Mouse (Mus musculus) hindbrain, embryonic 11.5 days (tissue): ENCODE measurements around the gene Espl1. TPM values are rescaled to one million over a fixed set of nuclear protein-coding genes. Genes with fewer than 3 reads are reported as not detected.
A peak's percentile ranks its signal among the peaks of the same experiment; 100 is the strongest.

ENCODE experiments used
- ATAC-seq: fragments of 200-750 bp; cut with Nextera tagmentation; 2 replicates; pipeline ENCODE4 v1.8.0; 2017; ENCODE audit warnings: mild to moderate bottlenecking, moderate TSS enrichment, moderate library complexity; ENCODE audit not compliant: low FRiP score
- DNase-seq: peaks from one replicate; pipeline ENCODE4 v3.0.0-alpha.2; 2015; ENCODE audit warnings: low spot score
- H3K27ac ChIP-seq: fragments of 300-500 bp; sonication (generic); 2 replicates; pipeline ENCODE4 v1.5.1; 2014; ENCODE audit warnings: mild to moderate bottlenecking, low read depth, low read length
- H3K27me3 ChIP-seq: fragments of 300-500 bp; sonication (generic); 2 replicates; pipeline ENCODE4 v1.6.1; 2014; ENCODE audit warnings: mild to moderate bottlenecking, low read length, moderate library complexity, mixed read lengths; ENCODE audit not compliant: control insufficient read depth, insufficient read depth
- H3K36me3 ChIP-seq: fragments of 300-500 bp; sonication (generic); 2 replicates; pipeline ENCODE4 v1.6.1; 2014; ENCODE audit warnings: mild to moderate bottlenecking, low read length, moderate library complexity, mixed read lengths; ENCODE audit not compliant: control insufficient read depth, insufficient read depth
- H3K4me1 ChIP-seq: fragments of 300-500 bp; sonication (generic); replicated peaks from 2 replicates; pipeline ENCODE4 v1.6.1; 2014; ENCODE audit warnings: low read length, mixed read lengths; ENCODE audit not compliant: control insufficient read depth, insufficient read depth
- H3K4me2 ChIP-seq: fragments of 300-500 bp; sonication (generic); replicated peaks from 2 replicates; pipeline ENCODE4 v1.6.1; 2014; ENCODE audit warnings: mild to moderate bottlenecking, low read depth, low read length
- H3K4me3 ChIP-seq: fragments of 300-500 bp; sonication (generic); 2 replicates; pipeline ENCODE4 v1.5.1; 2014; ENCODE audit warnings: low read depth, low read length
- H3K9ac ChIP-seq: fragments of 300-500 bp; sonication (generic); 2 replicates; pipeline ENCODE4 v1.6.1; 2014; ENCODE audit warnings: low read depth, low read length
- H3K9me3 ChIP-seq: fragments of 300-500 bp; sonication (generic); 2 replicates; pipeline ENCODE4 v1.6.1; 2016; ENCODE audit warnings: low read length; ENCODE audit not compliant: control insufficient read depth
- WGBS: fragments of 180-500 bp; shearing (Covaris S2); extraction: QIAGEN DNeasy Blood & Tissue Kit; methylation state at CpG from one replicate; pipeline ENCODE4 v1.1.7; 2014; 5-methylcytosine and 5-hydroxymethylcytosine counted together
- polyA plus RNA-seq: library from polyadenylated mRNA; unstranded; fragments of >200 nt; fragmentation: Nextera tagmentation; extraction: Ambion mirVana; gene quantifications from 2 replicates; pipeline ENCODE4 v1.2.1, GENCODE M21; 2014

Gene Espl1
- polyA plus RNA-seq, 1 experiment from 2014 or later, result 21.8 TPM

DNA sequence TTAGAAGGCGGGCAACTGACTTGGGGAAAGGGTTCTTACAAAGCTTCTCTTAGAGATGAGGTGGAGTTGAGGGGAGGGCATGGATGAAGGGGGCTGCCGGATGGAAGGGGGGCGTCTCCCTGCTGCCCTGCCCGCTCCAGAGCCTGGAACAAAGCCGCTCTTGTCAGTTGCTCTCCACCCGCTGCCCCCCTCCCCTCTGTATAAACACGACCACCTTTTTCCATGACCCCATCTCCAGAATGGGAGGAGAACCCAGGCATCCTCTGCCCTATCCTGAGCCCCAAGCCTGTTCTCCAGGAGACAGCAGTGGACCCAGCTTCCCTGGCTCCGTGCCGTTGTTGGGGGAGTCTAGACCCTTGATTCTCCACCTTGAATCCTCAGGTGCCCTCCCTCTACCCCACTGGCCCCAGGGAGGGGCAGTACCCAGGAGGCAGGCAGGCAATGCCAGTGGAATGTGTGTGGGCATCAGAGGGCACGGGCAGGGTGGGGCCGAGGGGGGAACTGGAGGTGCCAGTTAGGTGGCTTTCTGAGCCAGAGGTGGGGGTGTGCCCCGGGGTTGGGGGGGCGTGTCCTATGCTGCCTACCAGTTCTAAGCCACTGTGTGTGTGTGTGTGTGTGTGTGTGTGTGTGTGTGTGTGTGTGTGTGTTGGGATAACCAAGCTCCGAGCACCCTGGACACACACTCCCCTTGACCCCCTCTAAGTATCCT, 40.4 kb upstream of the Espl1 start:
- ATAC-seq (no peak), DNase-seq (no peak)
- H3K9me3 ChIP-seq, result no peaks in the 10 kb centered on the region
- H3K36me3 ChIP-seq, result no peaks in the 10 kb centered on the region
- H3K4me1 ChIP-seq, result peaks cover 8% of the 10 kb centered on the region
- H3K9ac ChIP-seq, result no peak overlapping the region
- H3K27me3 ChIP-seq, result peaks cover 36% of the 10 kb centered on the region
- peak overlapping the region; percentile 25 for H3K4me2 ChIP-seq
- H3K27ac ChIP-seq, result no peak overlapping the region
- 49% methylated on average over 11 of the region's 14 CpGs for WGBS
- H3K4me3 ChIP-seq, result 0 out of 2 replicates have a peak overlapping the region, but pooled peaks have one; percentile 49

DNA sequence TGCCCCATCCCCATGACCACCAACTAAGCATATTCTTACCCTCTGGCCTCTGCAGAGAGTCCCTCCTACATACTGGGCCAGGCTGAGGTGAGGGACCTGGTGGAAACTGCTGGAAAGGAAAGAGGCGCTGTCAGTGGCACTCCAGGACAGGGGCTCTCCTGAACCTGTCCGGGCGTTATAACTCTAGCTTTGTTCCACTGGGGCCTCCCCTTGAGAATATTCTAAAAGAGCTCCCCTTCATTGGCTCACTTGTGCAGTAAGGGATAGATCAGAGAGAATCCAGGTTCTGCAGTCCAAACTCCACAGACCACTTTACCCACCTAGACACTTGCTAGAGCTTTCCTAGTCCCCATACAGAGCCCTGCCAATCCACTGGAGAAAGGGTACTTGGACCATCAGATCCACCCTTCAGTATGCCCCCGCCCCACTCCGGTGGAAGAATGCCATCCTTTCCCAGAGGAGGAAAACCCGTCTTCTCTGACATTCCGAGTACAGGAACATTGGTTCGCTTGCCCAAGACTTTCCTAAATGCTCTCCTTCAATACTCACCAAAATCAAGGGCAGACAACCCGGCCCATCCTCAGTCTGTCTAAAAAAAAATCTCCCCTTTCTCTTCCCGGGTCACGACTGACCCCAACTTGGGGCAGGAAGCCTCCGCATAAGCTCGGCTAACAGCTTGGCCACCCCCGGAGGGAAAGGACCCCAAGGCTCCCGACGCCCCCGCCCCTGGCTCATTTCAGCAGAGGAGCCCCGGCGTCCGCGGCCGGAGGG, 39.5 kb upstream of the Espl1 start:
- no peak for ATAC-seq
- Histone ChIP-seq H3K4me3 (peak overlapping the region; percentile 49), H3K36me3 (no peaks in the 10 kb centered on the region), H3K27ac (0 out of 2 replicates have a peak overlapping the region, but pooled peaks have one; percentile 42), H3K4me2 (peak overlapping the region; percentile 85), H3K4me1 (peaks cover 8% of the 10 kb centered on the region), H3K27me3 (peaks cover 36% of the 10 kb centered on the region), H3K9ac (peak overlapping the region; percentile 66), H3K9me3 (no peaks in the 10 kb centered on the region)
- peak; percentile 37 for DNase-seq
- 10% methylated on average over 18 of the region's 22 CpGs for WGBS

DNA sequence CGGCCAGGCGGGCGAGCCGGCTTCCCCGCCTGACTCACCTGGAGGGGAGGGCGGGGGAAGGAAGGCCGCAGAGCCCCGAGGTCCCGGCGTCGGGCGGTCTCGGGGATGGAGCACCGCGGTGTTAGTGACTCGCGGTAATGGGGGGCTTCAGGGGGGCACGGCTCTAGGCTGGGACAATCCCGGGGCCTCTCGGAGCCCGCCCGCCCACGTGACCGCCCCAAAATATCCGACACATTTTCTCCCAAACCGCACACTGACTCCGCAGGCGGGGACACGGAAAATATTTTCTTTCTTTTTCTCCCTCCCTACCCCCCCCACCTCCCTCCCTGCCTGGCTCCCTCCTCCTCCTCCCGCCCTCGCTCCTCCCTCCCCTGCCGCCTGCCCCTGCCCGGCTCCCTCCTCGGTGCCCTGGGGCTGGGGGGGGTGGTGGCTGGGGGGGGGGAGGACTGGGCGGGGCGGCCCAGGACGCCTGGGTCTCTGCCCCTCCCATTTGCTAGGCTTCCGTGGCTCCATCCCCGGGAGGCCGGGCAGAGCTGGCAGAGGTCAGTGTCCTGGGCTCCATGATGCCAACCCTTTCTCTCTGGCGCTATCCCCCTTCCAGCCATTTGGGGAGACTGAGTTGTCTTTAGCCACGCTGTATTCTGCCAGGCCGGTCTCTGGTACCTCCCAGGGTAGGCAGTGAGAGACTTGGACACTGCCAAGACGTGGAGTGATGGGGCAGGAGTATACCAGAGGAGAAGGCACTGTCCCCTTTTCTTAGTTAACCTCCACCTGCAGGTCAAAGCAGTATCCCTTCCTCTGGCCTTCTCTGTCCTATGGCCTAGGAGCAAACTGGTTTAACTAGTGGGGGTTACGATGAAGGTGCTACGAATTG, 38.6 kb upstream of the Espl1 start, which contains the start of gene Rarg:
TSS of gene Rarg (minus strand) at position 316 of the 874 bp plus-strand sequence.
- Histone ChIP-seq H3K4me2 (peak within 1 kb of the TSS; percentile 85), H3K36me3 (no peaks in the 10 kb centered on the region), H3K4me1 (peaks cover 8% of the 10 kb centered on the region), H3K27me3 (peaks cover 36% of the 10 kb centered on the region), H3K9ac (peak within 1 kb of the TSS; percentile 66), H3K4me3 (peak within 1 kb of the TSS; percentile 49), H3K27ac (0 out of 2 replicates have a peak within 1 kb of the TSS, but pooled peaks have one; percentile 42), H3K9me3 (no peaks in the 10 kb centered on the region)
- DNase-seq (peak; percentile 55), ATAC-seq (peak; percentile 33; the same call in 1 of the 2 replicates)
- 1% methylated on average over 40 of the region's 46 CpGs for WGBS

DNA sequence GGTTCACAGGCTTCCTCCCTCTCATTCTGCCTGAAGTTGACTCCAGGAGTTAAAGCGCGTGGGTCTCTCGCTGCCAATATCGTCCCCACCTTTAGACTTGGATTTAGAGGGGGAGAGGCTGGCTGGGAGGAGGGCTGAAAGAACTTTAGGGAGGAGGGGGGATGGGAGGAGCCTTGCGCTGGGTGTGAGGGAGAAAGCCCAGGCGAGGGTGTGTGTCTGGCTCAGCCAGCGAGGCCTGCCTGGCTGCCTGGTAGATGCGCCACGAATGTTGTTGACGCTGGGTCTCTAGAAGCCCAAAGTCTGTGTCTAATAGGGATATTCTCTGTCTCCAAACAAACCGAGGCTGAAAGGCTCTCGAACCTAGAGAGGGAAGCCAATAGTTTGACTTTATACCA, 38.0 kb upstream of the Espl1 start:
- DNase-seq, result peak; percentile 55
- ATAC-seq, result no peak
- Histone ChIP-seq H3K4me1 (peaks cover 8% of the 10 kb centered on the region), H3K36me3 (no peaks in the 10 kb centered on the region), H3K27ac (no peak overlapping the region), H3K27me3 (peaks cover 36% of the 10 kb centered on the region), H3K9ac (no peak overlapping the region), H3K9me3 (no peaks in the 10 kb centered on the region), H3K4me3 (no peak overlapping the region), H3K4me2 (peak overlapping the region; percentile 85; the same call in 1 of the 2 replicates)
- 5% methylated on average over 12 of the region's 12 CpGs for WGBS

DNA sequence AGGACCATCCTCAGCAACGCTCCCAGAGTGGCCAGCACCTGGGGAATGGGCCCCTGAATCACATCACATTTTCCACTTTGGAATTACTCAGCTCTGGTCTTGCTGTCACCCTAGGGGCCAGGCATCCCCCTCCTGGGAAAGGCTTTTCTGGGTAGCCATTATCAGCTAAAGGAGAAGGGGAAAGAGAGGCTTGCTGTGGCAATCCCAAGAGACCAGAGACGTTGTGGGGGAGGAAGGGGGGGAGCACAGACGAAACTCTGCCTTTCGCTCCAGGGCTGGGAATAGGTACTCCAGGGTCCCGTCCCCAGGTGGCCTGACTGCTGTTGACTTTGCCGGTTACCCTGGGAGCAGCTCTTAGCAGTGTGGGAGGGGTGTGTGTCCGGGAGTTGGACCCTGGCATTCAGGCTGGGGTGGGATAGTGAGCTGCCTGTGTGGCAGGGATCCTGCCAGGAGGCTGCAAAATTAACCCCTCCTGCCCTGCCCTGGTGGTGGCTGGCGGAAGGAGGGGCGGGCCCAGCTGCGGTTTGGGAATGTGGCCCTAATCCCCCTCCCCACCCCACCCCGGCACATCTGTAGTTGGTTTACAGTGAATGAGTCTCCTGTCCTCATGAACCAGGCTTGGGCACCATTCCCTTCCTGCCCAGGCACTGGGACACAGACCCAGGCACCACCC, 37.3 kb upstream of the Espl1 start:
- H3K27ac ChIP-seq, result no peak overlapping the region
- no peaks in the 10 kb centered on the region for H3K36me3 ChIP-seq
- peaks cover 8% of the 10 kb centered on the region for H3K4me1 ChIP-seq
- no peak overlapping the region for H3K4me2 ChIP-seq
- DNase-seq (peak; percentile 18), ATAC-seq (no peak)
- 8% methylated on average over 11 of the region's 11 CpGs for WGBS
- H3K9me3 ChIP-seq, result no peaks in the 10 kb centered on the region
- H3K9ac ChIP-seq, result no peak overlapping the region
- no peak overlapping the region for H3K4me3 ChIP-seq
- H3K27me3 ChIP-seq, result peaks cover 36% of the 10 kb centered on the region

DNA sequence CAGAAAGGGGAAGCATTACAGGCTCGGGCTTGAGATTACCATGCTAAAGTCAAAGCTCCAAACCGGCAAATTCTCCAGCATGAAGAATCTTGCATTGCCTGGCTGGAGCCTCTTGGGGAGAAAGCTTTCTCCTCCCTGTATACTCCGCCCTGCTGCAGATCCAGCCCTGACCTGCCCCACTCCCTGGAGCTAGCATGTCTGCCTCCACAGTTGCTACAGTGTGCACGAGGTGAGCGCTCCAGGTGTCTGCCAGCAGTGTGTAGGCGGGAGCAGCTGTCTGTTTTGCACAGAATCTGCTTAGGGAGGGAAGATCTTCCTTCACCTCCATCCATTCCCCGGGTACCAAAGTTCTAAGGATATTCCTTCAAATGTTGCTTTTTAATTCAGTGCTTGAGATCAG, 33.5 kb upstream of the Espl1 start:
- Histone ChIP-seq H3K4me1 (peaks cover 3% of the 10 kb centered on the region), H3K9ac (no peak overlapping the region), H3K27ac (no peak overlapping the region), H3K4me2 (no peak overlapping the region), H3K27me3 (peaks cover 13% of the 10 kb centered on the region), H3K9me3 (no peaks in the 10 kb centered on the region), H3K36me3 (no peaks in the 10 kb centered on the region), H3K4me3 (no peak overlapping the region)
- no peak for DNase-seq
- 49% methylated on average over 7 of the region's 7 CpGs for WGBS
- no peak for ATAC-seq

DNA sequence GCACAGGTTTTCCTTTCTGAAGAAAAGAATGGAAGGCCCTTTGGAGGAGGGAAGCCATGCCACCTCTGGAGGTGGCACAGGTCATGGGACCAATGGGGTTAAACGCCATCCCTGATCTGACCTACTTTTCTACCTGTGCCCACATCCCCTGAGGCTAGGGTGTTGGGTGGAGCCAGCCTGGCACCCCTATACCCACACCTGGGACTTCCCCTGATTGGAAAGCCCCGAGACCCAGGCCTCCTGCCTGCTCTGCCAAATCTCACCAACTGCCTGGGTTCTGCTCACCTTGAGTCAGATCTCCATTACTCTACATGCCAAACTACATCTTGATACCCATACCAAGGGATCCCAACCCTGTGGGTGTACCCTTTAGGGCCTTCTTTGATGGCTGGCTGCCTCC, 33.0 kb upstream of the Espl1 start:
- H3K4me1 ChIP-seq, result no peaks in the 10 kb centered on the region; the same call in 1 of the 2 replicates
- no peak overlapping the region for H3K4me2 ChIP-seq
- H3K36me3 ChIP-seq, result no peaks in the 10 kb centered on the region
- H3K27ac ChIP-seq, result no peak overlapping the region
- no peak overlapping the region for H3K9ac ChIP-seq
- H3K9me3 ChIP-seq, result no peaks in the 10 kb centered on the region
- no peak for DNase-seq
- H3K27me3 ChIP-seq, result peaks cover 8% of the 10 kb centered on the region
- 89% methylated on average over 2 of the region's 2 CpGs for WGBS
- no peak overlapping the region for H3K4me3 ChIP-seq
- ATAC-seq, result no peak

DNA sequence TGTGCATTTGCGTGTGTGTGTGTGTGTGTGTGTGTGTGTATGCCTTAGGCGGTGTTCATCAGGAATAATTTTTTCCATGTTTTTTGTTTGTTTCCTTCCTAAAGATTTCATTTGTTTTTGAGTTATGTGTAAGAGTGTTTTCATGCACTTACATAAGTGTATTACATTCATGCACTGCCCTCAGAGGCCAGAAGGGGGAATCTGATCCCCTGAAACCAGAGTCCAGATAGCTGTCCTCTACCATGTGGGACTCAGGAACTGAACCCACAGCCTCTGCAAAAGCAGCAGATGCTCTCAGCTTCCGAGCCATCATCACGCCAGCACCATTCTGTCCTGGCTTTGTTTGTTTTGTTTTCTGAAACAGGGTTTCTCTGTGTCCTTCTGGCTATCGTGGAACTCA, 30.5 kb upstream of the Espl1 start:
- WGBS, result 84% methylated on average over 5 of the region's 5 CpGs
- peaks cover 3% of the 10 kb centered on the region; the same call in 1 of the 2 replicates for H3K27me3 ChIP-seq
- ATAC-seq, result no peak

More for the DNA sequence above, 30.5 kb upstream of the Espl1 start:
- Histone ChIP-seq H3K36me3 (no peaks in the 10 kb centered on the region), H3K9me3 (no peaks in the 10 kb centered on the region), H3K4me1 (no peaks in the 10 kb centered on the region), H3K4me2 (no peak overlapping the region), H3K27ac (no peak overlapping the region), H3K9ac (no peak overlapping the region), H3K4me3 (no peak overlapping the region)
- no peak for DNase-seq
